Mouse (Mus musculus) neural tube, embryonic 11.5 days (tissue): ENCODE measurements around the gene Gm42957. TPM values are rescaled to one million over a fixed set of nuclear protein-coding genes. Genes with fewer than 3 reads are reported as not detected.
A peak's percentile ranks its signal among the peaks of the same experiment; 100 is the strongest.

Source experiments
- ATAC-seq: fragments of 200-750 bp; cut with Nextera tagmentation; 2 replicates; pipeline ENCODE4 v1.8.0; 2017; ENCODE audit warnings: moderate number of reproducible peaks, mild to moderate bottlenecking, moderate TSS enrichment, moderate library complexity; ENCODE audit not compliant: insufficient read depth, low FRiP score, low TSS enrichment
- DNase-seq: peaks from one replicate; pipeline ENCODE4 v3.0.0-alpha.2; 2015; ENCODE audit warnings: low spot score
- H3K27ac ChIP-seq: fragments of 300-500 bp; sonication (generic); 2 replicates; pipeline ENCODE4 v1.5.1; 2014; ENCODE audit warnings: low read depth, mild to moderate bottlenecking, low read length
- H3K27me3 ChIP-seq: fragments of 300-500 bp; sonication (generic); 2 replicates; pipeline ENCODE4 v1.6.1; 2014; ENCODE audit warnings: mild to moderate bottlenecking, low read length, mixed read lengths; ENCODE audit not compliant: control insufficient read depth, insufficient read depth
- H3K36me3 ChIP-seq: fragments of 300-500 bp; sonication (generic); 2 replicates; pipeline ENCODE4 v1.6.1; 2014; ENCODE audit warnings: mild to moderate bottlenecking, low read length, moderate library complexity, mixed read lengths; ENCODE audit not compliant: control insufficient read depth, insufficient read depth
- H3K4me1 ChIP-seq: fragments of 300-500 bp; sonication (generic); 2 replicates; pipeline ENCODE4 v1.6.1; 2014; ENCODE audit warnings: low read length, mixed read lengths; ENCODE audit not compliant: control insufficient read depth, insufficient read depth
- H3K4me2 ChIP-seq: fragments of 300-500 bp; sonication (generic); 2 replicates; pipeline ENCODE4 v1.6.1; 2014; ENCODE audit warnings: low read depth, mild to moderate bottlenecking, moderate library complexity
- H3K4me3 ChIP-seq: fragments of 300-500 bp; sonication (generic); 2 replicates; pipeline ENCODE4 v1.5.1; 2014; ENCODE audit warnings: low read depth, low read length
- H3K9ac ChIP-seq: fragments of 300-500 bp; sonication (generic); 2 replicates; pipeline ENCODE4 v1.6.1; 2014; ENCODE audit warnings: mild to moderate bottlenecking, low read length
- H3K9me3 ChIP-seq: fragments of 300-500 bp; sonication (generic); 2 replicates; pipeline ENCODE4 v1.6.1; 2016; ENCODE audit warnings: low read length; ENCODE audit not compliant: control insufficient read depth
- WGBS: fragments of 180-500 bp; shearing (Covaris S2); extraction: QIAGEN DNeasy Blood & Tissue Kit; methylation state at CpG from one replicate; pipeline ENCODE4 v1.1.7; 2014; 5-methylcytosine and 5-hydroxymethylcytosine counted together
- polyA plus RNA-seq: library from polyadenylated mRNA; unstranded; fragments of >200 nt; fragmentation: Nextera tagmentation; extraction: Ambion mirVana; gene quantifications from 2 replicates; pipeline ENCODE4 v1.2.1, GENCODE M21; 2014

Gm42957 gene
- polyA plus RNA-seq, 1 experiment from 2014 or later = not detected

GRCm38 (mm10) chr3:96688854-96689253 lies 53.6 kb downstream of the Gm42957 start:
- H3K27ac ChIP-seq = no peak overlapping the region
- no peak overlapping the region for H3K4me2 ChIP-seq
- ATAC-seq = no peak
- no peak overlapping the region for H3K9ac ChIP-seq
- no peaks in the 10 kb centered on the region for H3K4me1 ChIP-seq
- no peak overlapping the region for H3K4me3 ChIP-seq
- H3K9me3 ChIP-seq = no peaks in the 10 kb centered on the region
- DNase-seq = no peak
- no peaks in the 10 kb centered on the region for H3K36me3 ChIP-seq
- WGBS = 83% methylated on average over 11 of the region's 11 CpGs
- H3K27me3 ChIP-seq = peaks cover 5% of the 10 kb centered on the region; the same call in 1 of the 2 replicates

GRCm38 (mm10) chr3:96690298-96690697 lies 55.0 kb downstream of the Gm42957 start:
- Histone ChIP-seq H3K4me3 (no peak overlapping the region), H3K27me3 (no peaks in the 10 kb centered on the region), H3K4me2 (no peak overlapping the region), H3K4me1 (no peaks in the 10 kb centered on the region), H3K9me3 (no peaks in the 10 kb centered on the region), H3K27ac (no peak overlapping the region), H3K9ac (no peak overlapping the region), H3K36me3 (no peaks in the 10 kb centered on the region)
- no peak for DNase-seq
- WGBS = 47% methylated on average over 3 of the region's 3 CpGs
- no peak for ATAC-seq

- Histone ChIP-seq H3K27ac (no peak overlapping the region), H3K9me3 (no peaks in the 10 kb centered on the region), H3K4me1 (peaks cover 6% of the 10 kb centered on the region; the same call in 1 of the 2 replicates), H3K9ac (no peak overlapping the region), H3K36me3 (no peaks in the 10 kb centered on the region), H3K4me3 (no peak overlapping the region), H3K4me2 (no peak overlapping the region), H3K27me3 (no peaks in the 10 kb centered on the region)
- ATAC-seq (no peak), DNase-seq (peak; percentile 43)
- 17% methylated on average over 3 of the region's 3 CpGs for WGBS
These were observed 57.2 kb downstream of the Gm42957 start for GRCm38 (mm10) chr3:96692506-96692905.

GRCm38 (mm10) chr3:96693579-96693978 lies 58.3 kb downstream of the Gm42957 start:
- no peak overlapping the region for H3K4me3 ChIP-seq
- H3K9me3 ChIP-seq = no peaks in the 10 kb centered on the region
- no peaks in the 10 kb centered on the region for H3K27me3 ChIP-seq
- 93% methylated on average over 1 of the region's 1 CpGs for WGBS
- no peak for DNase-seq
- no peak for ATAC-seq
- no peak overlapping the region for H3K4me2 ChIP-seq
- peaks cover 9% of the 10 kb centered on the region; the same call in 1 of the 2 replicates for H3K4me1 ChIP-seq
- no peak overlapping the region for H3K9ac ChIP-seq
- no peak overlapping the region for H3K27ac ChIP-seq
- H3K36me3 ChIP-seq = no peaks in the 10 kb centered on the region

DNA sequence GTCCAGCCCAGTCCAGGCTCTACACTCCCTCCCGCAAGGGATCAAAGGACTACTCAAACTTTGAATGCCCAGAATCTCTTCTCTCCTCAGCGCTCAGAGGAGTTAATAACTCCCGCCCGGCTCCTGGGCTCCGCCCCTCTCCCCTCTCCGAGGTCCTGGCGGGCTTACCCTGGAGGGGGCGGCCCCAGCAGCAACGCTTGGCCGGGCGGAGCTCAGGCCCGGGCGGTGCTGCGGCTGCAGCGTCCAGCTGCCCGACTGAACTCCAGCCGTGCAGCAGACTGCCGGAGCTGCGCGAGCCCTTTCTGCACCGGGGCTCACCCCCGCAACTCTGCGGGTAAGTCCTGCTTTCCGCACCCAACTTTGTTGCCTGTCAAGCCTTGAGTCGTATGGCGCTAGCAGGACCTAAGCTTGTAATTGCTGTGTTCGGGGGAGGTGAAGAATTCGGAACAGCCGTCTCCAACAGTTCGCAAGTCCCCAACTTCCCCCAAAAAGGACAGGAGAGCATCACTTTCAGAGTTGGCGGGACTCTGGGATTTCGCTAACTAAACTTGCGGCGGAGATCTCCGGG lies 61.0 kb downstream of the Gm42957 start, which contains the start of gene Pias3:
Pias3 (plus strand) TSS at position 187 of the 568 bp plus-strand sequence.
- Histone ChIP-seq H3K27ac (peak within 1 kb of the TSS; percentile 90), H3K4me3 (peak within 1 kb of the TSS; percentile 85), H3K4me1 (peaks cover 9% of the 10 kb centered on the region; the same call in 1 of the 2 replicates), H3K9ac (peak within 1 kb of the TSS; percentile 79), H3K4me2 (peak within 1 kb of the TSS; percentile 81), H3K9me3 (no peaks in the 10 kb centered on the region), H3K27me3 (no peaks in the 10 kb centered on the region), H3K36me3 (no peaks in the 10 kb centered on the region; the same call in 1 of the 2 replicates)
- ATAC-seq = peak; percentile 56
- peak; percentile 87 for DNase-seq
- under 1% methylated on average over 35 of the region's 35 CpGs for WGBS

- Histone ChIP-seq H3K27ac (peak overlapping the region; percentile 90), H3K9me3 (no peaks in the 10 kb centered on the region), H3K4me2 (peak overlapping the region; percentile 81), H3K27me3 (no peaks in the 10 kb centered on the region), H3K4me1 (peaks cover 9% of the 10 kb centered on the region; the same call in 1 of the 2 replicates), H3K9ac (peak overlapping the region; percentile 79), H3K4me3 (peak overlapping the region; percentile 85), H3K36me3 (peaks cover under 1% of the 10 kb centered on the region; the same call in 1 of the 2 replicates)
- ATAC-seq (peak; percentile 94), DNase-seq (peak; percentile 94)
- WGBS = under 1% methylated on average over 79 of the region's 85 CpGs
These were observed 61.8 kb downstream of the Gm42957 start for GRCm38 (mm10) chr3:96696766-96697732.

DNA sequence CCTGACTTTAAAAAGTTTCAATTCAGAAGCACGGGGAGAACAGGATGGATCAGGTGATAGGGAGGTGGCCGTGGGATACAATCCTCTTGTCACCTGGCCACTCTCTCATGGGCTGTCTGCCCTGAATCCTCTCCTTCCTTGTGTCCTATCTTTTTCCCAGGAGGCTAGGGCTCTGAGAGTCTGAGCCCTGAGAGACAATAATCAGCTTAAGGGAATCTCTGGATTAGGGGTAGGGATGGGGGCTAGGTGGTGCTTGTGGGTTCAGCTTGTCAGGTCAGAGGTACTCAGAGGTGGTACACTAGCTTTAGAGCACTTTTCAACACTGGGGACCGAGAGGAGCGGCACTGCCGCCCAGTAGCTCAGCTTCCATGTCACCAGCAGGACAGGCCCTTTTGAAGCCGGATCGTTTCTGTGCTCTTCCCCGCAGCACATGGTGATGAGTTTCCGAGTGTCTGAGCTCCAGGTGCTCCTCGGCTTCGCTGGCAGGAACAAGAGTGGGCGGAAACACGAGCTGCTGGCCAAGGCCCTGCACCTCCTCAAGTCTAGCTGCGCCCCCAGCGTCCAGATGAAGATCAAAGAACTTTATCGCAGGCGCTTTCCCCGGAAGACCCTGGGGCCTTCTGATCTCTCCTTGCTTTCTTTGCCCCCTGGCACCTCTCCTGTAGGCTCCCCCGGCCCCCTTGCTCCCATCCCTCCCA lies 63.9 kb downstream of the Gm42957 start:
- Histone ChIP-seq H3K4me3 (no peak overlapping the region), H3K27me3 (no peaks in the 10 kb centered on the region), H3K36me3 (peaks cover 4% of the 10 kb centered on the region), H3K4me2 (no peak overlapping the region), H3K27ac (no peak overlapping the region), H3K9me3 (no peaks in the 10 kb centered on the region), H3K9ac (no peak overlapping the region), H3K4me1 (peaks cover 9% of the 10 kb centered on the region; the same call in 1 of the 2 replicates)
- ATAC-seq (no peak), DNase-seq (no peak)
- WGBS = 40% methylated on average over 19 of the region's 19 CpGs

- ATAC-seq = no peak
- Histone ChIP-seq H3K9ac (no peak overlapping the region), H3K4me2 (no peak overlapping the region), H3K27ac (no peak overlapping the region), H3K4me3 (no peak overlapping the region), H3K4me1 (peaks cover 9% of the 10 kb centered on the region; the same call in 1 of the 2 replicates), H3K36me3 (peaks cover 4% of the 10 kb centered on the region), H3K27me3 (no peaks in the 10 kb centered on the region), H3K9me3 (no peaks in the 10 kb centered on the region)
- WGBS = 60% methylated on average over 7 of the region's 7 CpGs
- no peak for DNase-seq
These were observed 65.1 kb downstream of the Gm42957 start for GRCm38 (mm10) chr3:96700376-96700775.
